Mouse (Mus musculus) MEL (cell line): ENCODE data around the gene a. TPM values are rescaled to one million over a fixed set of nuclear protein-coding genes. Genes with fewer than 3 reads are reported as not detected.

Source experiments
- DNase-seq: peaks from one replicate; pipeline ENCODE4 v3.0.0; 2011; ENCODE audit warnings: low read depth, low spot score
- H3K27ac ChIP-seq: 2 replicates; pipeline ENCODE4 v1.5.1; 2012; ENCODE audit warnings: low read depth, mild to moderate bottlenecking, control low read depth, low read length, moderate library complexity; ENCODE audit not compliant: control insufficient read depth
- H3K27me3 ChIP-seq, 2 experiments: fragments of 150-350 bp in 1 of 2; sonication (generic) in 1 of 2; 2 replicates each; pipeline ENCODE4 v1.6.1; 2012; ENCODE audit warnings: low read length in 2 of 2, mild to moderate bottlenecking in 2 of 2, improper control_type of control experiment in 1 of 2, moderate library complexity in 1 of 2; ENCODE audit not compliant: insufficient read depth in 2 of 2, control insufficient read depth in 1 of 2
- H3K36me3 ChIP-seq, 2 experiments: 2 replicates each; pipeline ENCODE4 v1.6.1; 2012 to 2014; ENCODE audit warnings: low read length in 2 of 2, improper control_type of control experiment in 1 of 2, inconsistent platforms in 1 of 2, mild to moderate bottlenecking in 1 of 2; ENCODE audit not compliant: insufficient read depth in 2 of 2, control insufficient read depth in 1 of 2
- H3K4me1 ChIP-seq, 2 experiments: fragments of 150-350 bp in 1 of 2; sonication (generic) in 1 of 2; 2 replicates each; pipeline ENCODE4 v1.6.1; 2012; ENCODE audit warnings: low read length in 2 of 2, improper control_type of control experiment in 1 of 2, mild to moderate bottlenecking in 1 of 2; ENCODE audit not compliant: insufficient read depth in 2 of 2, control insufficient read depth in 1 of 2
- H3K4me3 ChIP-seq, 2 experiments: fragments of 150-350 bp in 1 of 2; sonication (generic) in 1 of 2; 2 replicates each; pipeline ENCODE4 v1.5.1; 2012; ENCODE audit warnings: low read depth in 2 of 2, low read length in 2 of 2, mild to moderate bottlenecking in 2 of 2, moderate library complexity in 2 of 2, control low read depth in 1 of 2, improper control_type of control experiment in 1 of 2; ENCODE audit not compliant: control insufficient read depth in 1 of 2, insufficient read depth in 1 of 2
- H3K79me2 ChIP-seq: 2 replicates; pipeline ENCODE4 v1.6.1; 2012; ENCODE audit warnings: mild to moderate bottlenecking, low read length, moderate library complexity; ENCODE audit not compliant: control insufficient read depth, poor library complexity, insufficient read depth
- H3K9ac ChIP-seq: 2 replicates; pipeline ENCODE4 v1.6.1; 2012; ENCODE audit warnings: low read depth, mild to moderate bottlenecking, control low read depth, low read length, moderate library complexity; ENCODE audit not compliant: control insufficient read depth, poor library complexity, severe bottlenecking
- H3K9me3 ChIP-seq: fragments of 150-350 bp; sonication (generic); replicated peaks from 2 replicates; pipeline ENCODE4 v1.6.1; 2012; ENCODE audit warnings: mild to moderate bottlenecking, low read length, improper control_type of control experiment, moderate library complexity; ENCODE audit not compliant: insufficient read depth
- CHD1 ChIP-seq: IDR thresholded peaks from 2 replicates; pipeline ENCODE4 v1.6.1; 2012; ENCODE audit warnings: low read depth, mild to moderate bottlenecking, inconsistent platforms, low read length, improper control_type of control experiment
- CHD2 ChIP-seq: IDR thresholded peaks from 2 replicates; pipeline ENCODE4 v1.6.1; 2011; ENCODE audit warnings: low read length, improper control_type of control experiment
- CTCF ChIP-seq, 3 experiments: IDR thresholded peaks in 2 of 3; conservative IDR thresholded peaks in 1 of 3; 2 replicates each; pipeline ENCODE4 v1.5.1; 2011 to 2012; ENCODE audit warnings: low read length in 3 of 3, low read depth in 2 of 3, mild to moderate bottlenecking in 2 of 3, improper control_type of control experiment in 1 of 3, inconsistent platforms in 1 of 3, mixed read lengths in 1 of 3, moderate library complexity in 1 of 3; ENCODE audit not compliant: control insufficient read depth in 1 of 3, insufficient read depth in 1 of 3, poor library complexity in 1 of 3, severe bottlenecking in 1 of 3
- EP300 ChIP-seq, 2 experiments: IDR thresholded peaks; 2 replicates each; pipeline ENCODE4 v1.6.1; 2011; ENCODE audit warnings: improper control_type of control experiment in 2 of 2, low read length in 2 of 2, low read depth in 1 of 2, mild to moderate bottlenecking in 1 of 2
- ETS1 ChIP-seq: IDR thresholded peaks from 2 replicates; pipeline ENCODE4 v1.6.1; 2012; ENCODE audit warnings: low read depth, mild to moderate bottlenecking, inconsistent platforms, low read length, improper control_type of control experiment, moderate library complexity
- HCFC1 ChIP-seq: IDR thresholded peaks from 2 replicates; pipeline ENCODE4 v1.6.1; 2012; ENCODE audit warnings: low read depth, mild to moderate bottlenecking, inconsistent platforms, low read length, improper control_type of control experiment, moderate library complexity
- JUND ChIP-seq: IDR thresholded peaks from 2 replicates; pipeline ENCODE4 v1.6.1; 2011; ENCODE audit warnings: low read depth, mild to moderate bottlenecking, improper control_type of control experiment, low read length
- MAFK ChIP-seq: IDR thresholded peaks from 2 replicates; pipeline ENCODE4 v1.6.1; 2011; ENCODE audit warnings: low read depth, mild to moderate bottlenecking, low read length, improper control_type of control experiment, borderline replicate concordance
- MEF2A ChIP-seq: IDR thresholded peaks from 2 replicates; pipeline ENCODE4 v1.6.1; 2014; ENCODE audit warnings: low read depth, mild to moderate bottlenecking, inconsistent platforms, low read length, improper control_type of control experiment; ENCODE audit not compliant: poor library complexity, insufficient replicate concordance, severe bottlenecking; ENCODE audit errors: extremely low read depth
- MXI1 ChIP-seq: IDR thresholded peaks from 2 replicates; pipeline ENCODE4 v1.6.1; 2011; ENCODE audit warnings: mild to moderate bottlenecking, low read depth, low read length, improper control_type of control experiment
- MYB ChIP-seq: IDR thresholded peaks from 2 replicates; pipeline ENCODE4 v1.6.1; 2011; ENCODE audit warnings: mild to moderate bottlenecking, low read depth, low read length, improper control_type of control experiment
- MYC ChIP-seq: IDR thresholded peaks from 2 replicates; pipeline ENCODE4 v1.6.1; 2011; ENCODE audit warnings: low read depth, mild to moderate bottlenecking, low read length, improper control_type of control experiment, moderate library complexity
- POLR2AphosphoS2 ChIP-seq: IDR thresholded peaks from 2 replicates; pipeline ENCODE4 v1.6.1; 2011; ENCODE audit warnings: low read length, improper control_type of control experiment
- POLR2AphosphoS5 ChIP-seq: IDR thresholded peaks from 2 replicates; pipeline ENCODE4 v1.6.1; 2012; ENCODE audit warnings: low read depth, borderline replicate concordance, mild to moderate bottlenecking, inconsistent platforms, low read length, moderate library complexity, mixed read lengths
- RAD21 ChIP-seq: IDR thresholded peaks from 2 replicates; pipeline ENCODE4 v1.6.1; 2011; ENCODE audit warnings: mild to moderate bottlenecking, low read depth, low read length, improper control_type of control experiment
- RCOR1 ChIP-seq: IDR thresholded peaks from 2 replicates; pipeline ENCODE4 v1.6.1; 2012; ENCODE audit warnings: low read depth, mild to moderate bottlenecking, inconsistent platforms, low read length, improper control_type of control experiment
- SMC3 ChIP-seq: IDR thresholded peaks from 2 replicates; pipeline ENCODE4 v1.6.1; 2011; ENCODE audit warnings: low read depth, low read length, improper control_type of control experiment
- USF1 ChIP-seq: IDR thresholded peaks from 2 replicates; pipeline ENCODE4 v1.6.1; 2014; ENCODE audit warnings: low read depth, mild to moderate bottlenecking, inconsistent platforms, low read length, improper control_type of control experiment, moderate library complexity
- ZC3H11A ChIP-seq: IDR thresholded peaks from 2 replicates; pipeline ENCODE4 v1.6.1; 2012; ENCODE audit warnings: low read depth, mild to moderate bottlenecking, inconsistent platforms, low read length, improper control_type of control experiment
- ZKSCAN1 ChIP-seq: IDR thresholded peaks from 2 replicates; pipeline ENCODE4 v1.6.1; 2012; ENCODE audit warnings: low read depth, mild to moderate bottlenecking, inconsistent platforms, low read length, improper control_type of control experiment, moderate library complexity
- ZNF384 ChIP-seq: IDR thresholded peaks from 2 replicates; pipeline ENCODE4 v1.6.1; 2012; ENCODE audit warnings: low read depth, mild to moderate bottlenecking, inconsistent platforms, low read length, improper control_type of control experiment
- polyA plus RNA-seq, 2 experiments: library from polyadenylated mRNA; stranded (reverse) in 1 of 2; unstranded in 1 of 2; fragments of >175 nt in 1 of 2; fragments of >200 nt in 1 of 2; gene quantifications; 2 replicates each; pipeline versions ENCODE4 v1.2.1 to v1.2.4; 2012; ENCODE audit warnings: low replicate concordance in 2 of 2, low read depth in 1 of 2; ENCODE audit not compliant: insufficient read length in 2 of 2, insufficient read depth in 1 of 2, missing spikeins in 1 of 2
- total RNA-seq: library from RNA; depleted of rRNA; stranded (reverse); fragments of 300-350 nt; gene quantifications from 2 replicates; pipeline ENCODE4 v1.2.3, GENCODE M21; 2012

Gene a
- total and polyA plus RNA-seq, 3 experiments = not detected

DNA sequence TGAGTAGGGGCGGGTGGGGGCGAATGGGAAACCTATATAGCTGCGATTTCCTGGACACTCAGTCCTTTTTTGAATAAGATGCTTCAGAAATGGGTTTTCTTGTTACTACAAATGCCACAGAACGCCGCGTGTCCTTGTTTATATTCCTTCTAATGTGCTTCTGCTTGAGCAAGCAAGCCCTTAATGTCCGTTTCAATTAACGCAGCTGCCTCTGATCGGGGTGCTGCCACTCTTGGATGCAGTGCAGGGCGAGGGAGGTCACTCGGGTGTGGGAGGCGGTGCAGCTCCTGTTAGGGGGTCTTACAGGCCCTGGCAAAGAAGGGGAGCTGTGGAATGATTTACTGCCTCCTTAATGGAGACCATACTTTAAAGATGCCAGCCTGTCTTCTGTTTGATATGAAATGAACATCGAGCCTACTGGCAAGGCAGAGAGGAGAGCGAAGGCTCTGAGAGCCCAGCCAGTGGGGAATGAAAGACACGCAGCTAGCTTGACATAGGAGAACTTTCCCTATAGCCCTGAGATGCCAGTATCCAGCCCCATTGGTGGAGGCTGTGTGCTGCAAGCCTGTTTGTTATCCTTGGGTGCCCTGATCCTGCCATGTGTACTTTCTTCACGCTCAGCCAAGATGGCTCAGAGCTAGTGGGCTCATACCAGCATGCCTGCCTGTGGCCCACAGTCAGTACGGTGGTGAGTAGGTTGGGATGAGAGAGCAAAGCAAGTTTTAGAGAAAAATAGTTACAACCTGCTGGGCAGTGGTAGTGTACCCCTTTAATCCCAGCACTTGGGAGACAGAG, 8.1 kb upstream of the a start:
- no peak overlapping the region for H3K4me3 ChIP-seq
- no peaks in the 10 kb centered on the region for H3K79me2 ChIP-seq
- no peak for DNase-seq
- TF ChIP-seq POLR2AphosphoS5 (no peak), ZC3H11A (no peak), MYC (no peak), ETS1 (no peak), ZNF384 (no peak), USF1 (no peak), MXI1 (no peak), SMC3 (no peak)
- H3K27me3 ChIP-seq = peaks cover 2% of the 10 kb centered on the region in 2 experiments; a peak in 3 of 4 replicates
- no peaks in the 10 kb centered on the region for H3K9me3 ChIP-seq
- H3K9ac ChIP-seq = no peak overlapping the region
- H3K27ac ChIP-seq = no peak overlapping the region
- H3K36me3 ChIP-seq = peaks cover 0 to 12% of the 10 kb centered on the region in 2 experiments; a peak in 2 of 4 replicates
- peaks cover 9 to 15% of the 10 kb centered on the region in 2 experiments for H3K4me1 ChIP-seq

DNA sequence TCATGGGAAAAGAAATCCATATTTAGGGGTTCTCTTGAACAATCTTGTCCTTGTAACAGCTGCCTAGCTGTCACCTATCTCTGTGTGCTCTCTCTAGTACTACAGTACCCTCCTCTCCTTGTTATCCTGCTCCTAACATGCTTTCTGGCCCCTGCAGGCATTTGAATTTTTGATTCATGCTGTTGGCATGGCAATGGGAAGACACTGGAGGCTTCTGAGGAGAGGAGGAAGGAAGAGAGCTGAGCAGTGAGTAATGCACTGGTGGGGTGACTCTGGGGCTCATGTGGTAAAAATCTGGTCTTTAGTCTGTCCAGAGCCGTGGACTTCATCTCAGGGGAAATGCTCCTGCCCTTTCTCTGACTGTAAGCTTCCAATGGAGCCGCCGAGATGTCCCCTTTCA, 5.9 kb upstream of the a start:
- peaks cover 0 to 18% of the 10 kb centered on the region in 2 experiments; a peak in 2 of 4 replicates for H3K36me3 ChIP-seq
- H3K4me3 ChIP-seq = no peak overlapping the region
- no peaks in the 10 kb centered on the region for H3K79me2 ChIP-seq
- H3K9me3 ChIP-seq = no peaks in the 10 kb centered on the region
- peaks cover 9 to 20% of the 10 kb centered on the region in 2 experiments for H3K4me1 ChIP-seq
- TF ChIP-seq MYB = no peak
- no peak for TF ChIP-seq CHD2
- TF ChIP-seq MAFK = no peak
- no peak for TF ChIP-seq RAD21
- TF ChIP-seq CTCF (IDR thresholded peaks at IDR 0.05 in 2 of 3, conservative IDR thresholded peaks at IDR 0.05 in 1 of 3; ENCODE audit: control insufficient read depth in 1 of 3, insufficient read depth in 1 of 3, low read depth in 2 of 3, low read length in 3 of 3, poor library complexity in 1 of 3, severe bottlenecking in 1 of 3) = no peak
- no peak for TF ChIP-seq MYC
- TF ChIP-seq CHD1 = no peak
- TF ChIP-seq POLR2AphosphoS2 = no peak
- TF ChIP-seq MXI1 = no peak
- no peak for TF ChIP-seq ZKSCAN1
- no peak for TF ChIP-seq ETS1
- TF ChIP-seq JUND = no peak
- TF ChIP-seq USF1 = no peak
- TF ChIP-seq EP300 (IDR thresholded peaks at IDR 0.05; ENCODE audit: low read depth in 1 of 2, low read length in 2 of 2) = no peak
- TF ChIP-seq SMC3 = no peak
- TF ChIP-seq MEF2A = no peak
- no peak for TF ChIP-seq RCOR1
- TF ChIP-seq HCFC1 = no peak
- TF ChIP-seq ZC3H11A = no peak
- TF ChIP-seq, all 39 proteins: peak for 0
- H3K27ac ChIP-seq = no peak overlapping the region
- H3K27me3 ChIP-seq = no peaks in the 10 kb centered on the region
- H3K9ac ChIP-seq = no peak overlapping the region
- no peak for DNase-seq
